Mouse (Mus musculus): Measurements from ENCODE around the gene Snx30.

DNA sequence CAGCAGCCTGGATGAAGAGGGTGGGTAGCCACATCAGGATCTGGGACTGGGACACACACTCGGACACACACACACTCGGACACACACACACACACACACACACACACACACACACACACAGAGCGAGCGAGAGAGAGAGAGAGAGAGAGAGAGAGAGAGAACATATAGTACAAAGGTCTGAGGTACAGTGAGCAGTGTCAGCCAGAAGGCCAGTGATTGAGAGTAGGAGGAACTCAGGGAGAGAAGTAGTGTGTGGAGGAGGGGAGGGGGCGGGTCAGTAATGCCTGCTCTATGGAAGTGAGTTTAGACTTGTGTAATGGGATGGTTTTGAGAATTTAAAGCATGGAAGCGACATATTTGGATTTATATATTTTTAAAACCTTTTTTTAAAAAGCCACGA, 47.5 kb downstream of the Snx30 start:
- no peak for TF ChIP-seq POLR2A (IDR thresholded peaks at IDR 0.05; ENCODE audit: extremely low read depth, insufficient read depth, low read length)
- TF ChIP-seq CTCF (IDR thresholded peaks at IDR 0.05; ENCODE audit: extremely low read depth, insufficient read depth, low read length): no peak

Data from cortical plate, adult 2 months (tissue).